Mouse (Mus musculus): ENCODE results near the gene Mta2. TPM values are rescaled to one million over a fixed set of nuclear protein-coding genes. Genes with fewer than 3 reads are reported as not detected.

The Mta2 gene
- polyA plus RNA-seq, 1 experiment from 2014 or later, result 91.3 TPM

GRCm38 (mm10) chr19:8953135-8954039 is 11.7 kb downstream of the Mta2 start, which contains the start of gene Tut1:
Gene Tut1, plus strand, starts transcription at chr19:8953847.
- H3K36me3 ChIP-seq (ENCODE audit: control insufficient read depth, insufficient read depth, low read length), result peaks cover 31% of the 10 kb centered on the region
- H3K9me3 ChIP-seq (ENCODE audit: control insufficient read depth, low read length), result no peaks in the 10 kb centered on the region
- WGBS, result 2% methylated on average over 46 of the region's 46 CpGs

GRCm38 (mm10) chr19:8954171-8954570 is 12.5 kb downstream of the Mta2 start:
- H3K36me3 ChIP-seq (ENCODE audit: control insufficient read depth, insufficient read depth, low read length), result peaks cover 27% of the 10 kb centered on the region
- peak overlapping the region; percentile 71 for H3K27ac ChIP-seq (ENCODE audit: low read depth, low read length)
- peak overlapping the region; percentile 69 for H3K4me3 ChIP-seq (ENCODE audit: low read length)
- peaks cover 22% of the 10 kb centered on the region for H3K4me1 ChIP-seq (ENCODE audit: control insufficient read depth, insufficient read depth, low read depth, low read length)
- H3K9me3 ChIP-seq (ENCODE audit: control insufficient read depth, low read length), result no peaks in the 10 kb centered on the region
- H3K4me2 ChIP-seq (ENCODE audit: low read length), result peak overlapping the region; percentile 68
- ATAC-seq, result no peak
- H3K9ac ChIP-seq (ENCODE audit: low read depth, low read length), result peak overlapping the region; percentile 73
- no peaks in the 10 kb centered on the region for H3K27me3 ChIP-seq (replicated peaks; ENCODE audit: control insufficient read depth, insufficient read depth, low read length)
- WGBS, result 9% methylated on average over 9 of the region's 9 CpGs

More at GRCm38 (mm10) chr19:8953135-8954039, 11.7 kb downstream of the Mta2 start, which contains the start of gene Tut1:
- H3K4me1 ChIP-seq (ENCODE audit: control insufficient read depth, insufficient read depth, low read depth, low read length), result peaks cover 22% of the 10 kb centered on the region
- H3K4me2 ChIP-seq (ENCODE audit: low read length), result peak within 1 kb of the TSS; percentile 68
- no peaks in the 10 kb centered on the region for H3K27me3 ChIP-seq (replicated peaks; ENCODE audit: control insufficient read depth, insufficient read depth, low read length)
- H3K4me3 ChIP-seq (ENCODE audit: low read length), result peak within 1 kb of the TSS; percentile 69
- peak within 1 kb of the TSS; percentile 73 for H3K9ac ChIP-seq (ENCODE audit: low read depth, low read length)
- peak; percentile 97 for ATAC-seq
- peak within 1 kb of the TSS; percentile 86 for H3K27ac ChIP-seq (ENCODE audit: low read depth, low read length)

- Histone ChIP-seq H3K4me1 (ENCODE audit: control insufficient read depth, insufficient read depth, low read depth, low read length) (peaks cover 2% of the 10 kb centered on the region), H3K27ac (ENCODE audit: low read depth, low read length) (no peak overlapping the region), H3K9me3 (ENCODE audit: control insufficient read depth, low read length) (no peaks in the 10 kb centered on the region), H3K4me2 (ENCODE audit: low read length) (no peak overlapping the region), H3K36me3 (ENCODE audit: control insufficient read depth, insufficient read depth, low read length) (peaks cover 51% of the 10 kb centered on the region), H3K9ac (ENCODE audit: low read depth, low read length) (no peak overlapping the region), H3K4me3 (ENCODE audit: low read length) (no peak overlapping the region), H3K27me3 (replicated peaks; ENCODE audit: control insufficient read depth, insufficient read depth, low read length) (no peaks in the 10 kb centered on the region)
- 98% methylated on average over 2 of the region's 2 CpGs for WGBS
- ATAC-seq, result no peak
Measured at GRCm38 (mm10) chr19:8962256-8962655, 20.6 kb downstream of the Mta2 start.

- no peaks in the 10 kb centered on the region for H3K27me3 ChIP-seq (replicated peaks; ENCODE audit: control insufficient read depth, insufficient read depth, low read length)
- peaks cover 42% of the 10 kb centered on the region for H3K36me3 ChIP-seq (ENCODE audit: control insufficient read depth, insufficient read depth, low read length)
- no peak overlapping the region for H3K4me3 ChIP-seq (ENCODE audit: low read length)
- no peak overlapping the region for H3K4me2 ChIP-seq (ENCODE audit: low read length)
- H3K9me3 ChIP-seq (ENCODE audit: control insufficient read depth, low read length), result no peaks in the 10 kb centered on the region
- no peak overlapping the region for H3K9ac ChIP-seq (ENCODE audit: low read depth, low read length)
- ATAC-seq, result no peak
- 92% methylated on average over 11 of the region's 11 CpGs for WGBS
- peaks cover 12% of the 10 kb centered on the region for H3K4me1 ChIP-seq (ENCODE audit: control insufficient read depth, insufficient read depth, low read depth, low read length)
- no peak overlapping the region for H3K27ac ChIP-seq (ENCODE audit: low read depth, low read length)
Measured at GRCm38 (mm10) chr19:8965075-8965474, 23.4 kb downstream of the Mta2 start.

- peak overlapping the region; percentile 52; the same call in 1 of the 2 replicates for H3K27ac ChIP-seq (ENCODE audit: low read depth, low read length)
- 84% methylated on average over 8 of the region's 8 CpGs for WGBS
- no peak overlapping the region for H3K9ac ChIP-seq (ENCODE audit: low read depth, low read length)
- H3K4me3 ChIP-seq (ENCODE audit: low read length), result no peak overlapping the region; the same call in 1 of the 2 replicates
- H3K9me3 ChIP-seq (ENCODE audit: control insufficient read depth, low read length), result no peaks in the 10 kb centered on the region
- H3K36me3 ChIP-seq (ENCODE audit: control insufficient read depth, insufficient read depth, low read length), result peaks cover 42% of the 10 kb centered on the region
- ATAC-seq, result no peak
- H3K4me1 ChIP-seq (ENCODE audit: control insufficient read depth, insufficient read depth, low read depth, low read length), result peaks cover 12% of the 10 kb centered on the region
- H3K4me2 ChIP-seq (ENCODE audit: low read length), result peak overlapping the region; percentile 49
- no peaks in the 10 kb centered on the region for H3K27me3 ChIP-seq (replicated peaks; ENCODE audit: control insufficient read depth, insufficient read depth, low read length)
Measured at GRCm38 (mm10) chr19:8965771-8966170, 24.1 kb downstream of the Mta2 start.

- Histone ChIP-seq H3K9me3 (ENCODE audit: control insufficient read depth, low read length) (no peaks in the 10 kb centered on the region), H3K27me3 (replicated peaks; ENCODE audit: control insufficient read depth, insufficient read depth, low read length) (no peaks in the 10 kb centered on the region), H3K27ac (ENCODE audit: low read depth, low read length) (peak overlapping the region; percentile 67), H3K4me1 (ENCODE audit: control insufficient read depth, insufficient read depth, low read depth, low read length) (peaks cover 12% of the 10 kb centered on the region), H3K36me3 (ENCODE audit: control insufficient read depth, insufficient read depth, low read length) (peaks cover 46% of the 10 kb centered on the region), H3K9ac (ENCODE audit: low read depth, low read length) (peak overlapping the region; percentile 53), H3K4me2 (ENCODE audit: low read length) (peak overlapping the region; percentile 49), H3K4me3 (ENCODE audit: low read length) (peak overlapping the region; percentile 72)
- WGBS, result 40% methylated on average over 5 of the region's 5 CpGs
- ATAC-seq, result no peak
Measured at GRCm38 (mm10) chr19:8966198-8966589, 24.5 kb downstream of the Mta2 start.

GRCm38 (mm10) chr19:8966590-8967372 is 25.1 kb downstream of the Mta2 start, which contains the start of gene Eef1g:
Gene Eef1g, plus strand, starts transcription at chr19:8967041.
- peak within 1 kb of the TSS; percentile 86 for H3K9ac ChIP-seq (ENCODE audit: low read depth, low read length)
- H3K27ac ChIP-seq (ENCODE audit: low read depth, low read length), result peak within 1 kb of the TSS; percentile 81
- ATAC-seq, result peak; percentile 99
- under 1% methylated on average over 52 of the region's 52 CpGs for WGBS
- peak within 1 kb of the TSS; percentile 71 for H3K4me2 ChIP-seq (ENCODE audit: low read length)
- H3K4me1 ChIP-seq (ENCODE audit: control insufficient read depth, insufficient read depth, low read depth, low read length), result peaks cover 12% of the 10 kb centered on the region
- H3K27me3 ChIP-seq (replicated peaks; ENCODE audit: control insufficient read depth, insufficient read depth, low read length), result no peaks in the 10 kb centered on the region
- H3K9me3 ChIP-seq (ENCODE audit: control insufficient read depth, low read length), result no peaks in the 10 kb centered on the region
- peaks cover 44% of the 10 kb centered on the region for H3K36me3 ChIP-seq (ENCODE audit: control insufficient read depth, insufficient read depth, low read length)
- H3K4me3 ChIP-seq (ENCODE audit: low read length), result peak within 1 kb of the TSS; percentile 72

GRCm38 (mm10) chr19:8967373-8967743 is 25.7 kb downstream of the Mta2 start:
- WGBS, result under 1% methylated on average over 8 of the region's 8 CpGs
- H3K4me2 ChIP-seq (ENCODE audit: low read length), result peak overlapping the region; percentile 71
- H3K27ac ChIP-seq (ENCODE audit: low read depth, low read length), result peak overlapping the region; percentile 81
- H3K4me3 ChIP-seq (ENCODE audit: low read length), result peak overlapping the region; percentile 72
- H3K9ac ChIP-seq (ENCODE audit: low read depth, low read length), result peak overlapping the region; percentile 86
- peaks cover 12% of the 10 kb centered on the region for H3K4me1 ChIP-seq (ENCODE audit: control insufficient read depth, insufficient read depth, low read depth, low read length)
- no peak; the same call in 1 of the 2 replicates for ATAC-seq
- no peaks in the 10 kb centered on the region for H3K9me3 ChIP-seq (ENCODE audit: control insufficient read depth, low read length)
- no peaks in the 10 kb centered on the region for H3K27me3 ChIP-seq (replicated peaks; ENCODE audit: control insufficient read depth, insufficient read depth, low read length)
- peaks cover 43% of the 10 kb centered on the region for H3K36me3 ChIP-seq (ENCODE audit: control insufficient read depth, insufficient read depth, low read length)

- no peaks in the 10 kb centered on the region for H3K9me3 ChIP-seq (ENCODE audit: control insufficient read depth, low read length)
- peaks cover 43% of the 10 kb centered on the region for H3K36me3 ChIP-seq (ENCODE audit: control insufficient read depth, insufficient read depth, low read length)
- 1% methylated on average over 7 of the region's 9 CpGs for WGBS
- H3K27ac ChIP-seq (ENCODE audit: low read depth, low read length), result peak overlapping the region; percentile 81
- no peaks in the 10 kb centered on the region for H3K27me3 ChIP-seq (replicated peaks; ENCODE audit: control insufficient read depth, insufficient read depth, low read length)
- no peak for ATAC-seq
- H3K4me1 ChIP-seq (ENCODE audit: control insufficient read depth, insufficient read depth, low read depth, low read length), result peaks cover 12% of the 10 kb centered on the region
- peak overlapping the region; percentile 72 for H3K4me3 ChIP-seq (ENCODE audit: low read length)
- peak overlapping the region; percentile 71 for H3K4me2 ChIP-seq (ENCODE audit: low read length)
- H3K9ac ChIP-seq (ENCODE audit: low read depth, low read length), result peak overlapping the region; percentile 86
Measured at GRCm38 (mm10) chr19:8967893-8968292, 26.2 kb downstream of the Mta2 start.

Measured in hindbrain, embryonic 16.5 days (tissue).